Mouse (Mus musculus): ENCODE results near the gene Cd151.

DNA sequence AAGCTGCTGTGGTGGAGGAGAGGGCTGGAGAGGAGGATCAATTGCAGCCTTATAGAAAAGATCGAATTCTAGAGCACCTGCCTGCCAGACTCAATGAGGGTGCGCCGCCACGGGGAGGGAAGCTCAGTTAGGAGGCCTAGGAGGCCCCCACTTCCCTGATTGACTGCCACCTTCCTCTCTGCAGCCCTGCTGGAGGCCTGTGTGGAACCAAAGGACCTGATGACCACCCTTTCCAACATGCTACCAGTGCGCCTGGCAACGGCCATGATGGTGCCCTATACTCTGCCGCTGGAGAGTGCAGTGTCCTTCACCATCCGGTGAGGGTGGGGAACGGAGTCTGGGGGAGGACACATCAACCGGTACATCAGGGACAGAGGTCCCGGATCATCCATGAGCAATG, 8.5 kb upstream of the Cd151 start:
- no peak for TF ChIP-seq EP300 (IDR thresholded peaks at IDR 0.05; ENCODE audit: insufficient read depth, low read depth, low read length)
- TF ChIP-seq CTCF (IDR thresholded peaks at IDR 0.05): peak; percentile 35; the same call in 1 of the 2 replicates
- no peak for TF ChIP-seq POLR2A (IDR thresholded peaks at IDR 0.05; ENCODE audit: insufficient read depth, low read depth, low read length)

Data from heart, adult 2 months (tissue).